ENCODE assay signal across 9 mouse cellular contexts in the genomic region with DNA sequence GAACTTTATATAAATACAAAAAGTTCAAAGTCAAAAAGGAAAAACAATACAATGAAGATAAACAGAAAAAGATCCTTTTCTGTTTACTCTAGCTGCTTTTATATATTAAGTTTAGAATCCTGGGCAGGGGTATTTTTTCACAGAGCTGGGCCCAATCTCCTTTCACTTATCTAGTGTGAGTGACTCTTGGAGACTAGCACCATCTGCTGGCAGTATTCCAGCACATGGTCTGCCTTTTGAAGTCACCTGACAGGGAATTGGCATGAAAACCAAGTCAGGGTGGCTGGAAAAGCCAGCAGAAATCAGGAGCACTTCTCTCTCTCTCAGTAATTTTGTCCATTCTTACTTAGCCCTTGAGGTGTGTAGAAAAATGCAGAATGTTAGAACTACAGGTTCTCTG. TPM values are rescaled to one million over a fixed set of nuclear protein-coding genes. Genes with fewer than 3 reads are reported as not detected.
DNase-seq lines count a peak whose midpoint lies in the region; ATAC-seq and TF ChIP-seq lines count a peak whose summit lies in the region.
"Had no signal": no experiment of that assay in that cellular context is flagged by ENCODE, and none has a peak within 500 bp of the region (broad histone marks: within the 10 kb centered on the region; RNA-seq: fewer than 3 reads in every experiment).

No protein-coding gene starts in this region.

- peak; percentile 22 for DNase-seq in layer of hippocampus, adult 11-12 months (ENCODE audit: low spot score)
- DNase-seq in layer of hippocampus, adult 8-10 months (ENCODE audit: low spot score in 2 of 2) = no peak
- peak; percentile 54 for DNase-seq in MEL (ENCODE audit: low read depth, low spot score)
- DNase-seq in embryonic facial prominence, embryonic 14.5 days (ENCODE audit: low spot score) = peak; percentile 73
- peak; percentile 50 for DNase-seq in liver, adult 2 months (ENCODE audit: extremely low read depth, low read depth, low spot score)
- peak; percentile 43 for DNase-seq in stomach, postnatal 0 days (ENCODE audit: low spot score)
- DNase-seq in cerebellum, adult 2 months = no peak
- no peak for DNase-seq in right cerebral cortex, adult 2 months (ENCODE audit: low spot score in 2 of 2)

- no peaks in the 10 kb centered on the region for H3K79me2 ChIP-seq in MEL (ENCODE audit: control insufficient read depth, insufficient read depth, low read length, poor library complexity)
- no peaks in the 10 kb centered on the region; the same call in 1 of the 2 replicates for H3K79me2 ChIP-seq in liver, adult 2 months (ENCODE audit: control insufficient read depth, insufficient read depth, low read length)

- H3K4me2 ChIP-seq in embryonic facial prominence, embryonic 14.5 days (ENCODE audit: low read depth, low read length) = no peak overlapping the region
- no peak overlapping the region for H3K4me2 ChIP-seq in stomach, postnatal 0 days (replicated peaks; ENCODE audit: low read depth)
- H3K4me2 ChIP-seq: limb, embryonic 13.5 days had no signal

- TF ChIP-seq CTCF in MEL (IDR thresholded peaks at IDR 0.05 in 2 of 3, conservative IDR thresholded peaks at IDR 0.05 in 1 of 3; ENCODE audit: control insufficient read depth in 1 of 3, insufficient read depth in 1 of 3, low read depth in 2 of 3, low read length in 3 of 3, poor library complexity in 1 of 3, severe bottlenecking in 1 of 3) = peak in 2 of 3 experiments; percentile 21 to 27; a peak in 2 of 6 replicates
- no peak for TF ChIP-seq CTCF in liver, adult 2 months (IDR thresholded peaks at IDR 0.05; ENCODE audit: low read depth, low read length)
- TF ChIP-seq CTCF in stomach, postnatal 0 days (IDR thresholded peaks at IDR 0.05; ENCODE audit: low read depth) = peak; percentile 55
- TF ChIP-seq CTCF in cerebellum, adult 2 months (IDR thresholded peaks at IDR 0.05; ENCODE audit: borderline replicate concordance, insufficient read depth, low read depth, low read length) = no peak

- no peak overlapping the region for H3K9ac ChIP-seq in MEL (ENCODE audit: control insufficient read depth, low read depth, low read length, poor library complexity, severe bottlenecking)
- no peak overlapping the region for H3K9ac ChIP-seq in embryonic facial prominence, embryonic 14.5 days (ENCODE audit: low read depth, low read length)
- H3K9ac ChIP-seq in liver, adult 2 months (ENCODE audit: low read depth, low read length) = no peak overlapping the region
- H3K9ac ChIP-seq in stomach, postnatal 0 days (ENCODE audit: low read length) = no peak overlapping the region
- H3K9ac ChIP-seq: limb, embryonic 13.5 days had no signal

- no peaks in the 10 kb centered on the region for H3K9me3 ChIP-seq in MEL (replicated peaks; ENCODE audit: insufficient read depth, low read length)
- no peaks in the 10 kb centered on the region for H3K9me3 ChIP-seq in embryonic facial prominence, embryonic 14.5 days (ENCODE audit: control insufficient read depth, low read length)
- H3K9me3 ChIP-seq in stomach, postnatal 0 days (ENCODE audit: control insufficient read depth, low read length) = no peaks in the 10 kb centered on the region
- H3K9me3 ChIP-seq: limb, embryonic 13.5 days had no signal

- no peaks in the 10 kb centered on the region for H3K4me1 ChIP-seq in MEL (ENCODE audit: control insufficient read depth in 1 of 2, insufficient read depth in 2 of 2, low read length in 2 of 2)
- H3K4me1 ChIP-seq in embryonic facial prominence, embryonic 14.5 days (ENCODE audit: control insufficient read depth, insufficient read depth, low read length) = no peaks in the 10 kb centered on the region
- no peaks in the 10 kb centered on the region for H3K4me1 ChIP-seq in liver, adult 2 months (ENCODE audit: control insufficient read depth, insufficient read depth, low read length)
- H3K4me1 ChIP-seq in stomach, postnatal 0 days (replicated peaks; ENCODE audit: control insufficient read depth, insufficient read depth) = no peaks in the 10 kb centered on the region
- no peaks in the 10 kb centered on the region for H3K4me1 ChIP-seq in cerebellum, adult 2 months (ENCODE audit: control insufficient read depth, insufficient read depth, low read length)
- H3K4me1 ChIP-seq: limb, embryonic 13.5 days had no signal

- no peak overlapping the region for H3K27ac ChIP-seq in MEL (ENCODE audit: control insufficient read depth, low read depth, low read length)
- no peak overlapping the region for H3K27ac ChIP-seq in embryonic facial prominence, embryonic 14.5 days (replicated peaks; ENCODE audit: low read depth, low read length)
- H3K27ac ChIP-seq in liver, adult 2 months (replicated peaks; ENCODE audit: insufficient read depth, low read depth, low read length) = no peak overlapping the region
- H3K27ac ChIP-seq in stomach, postnatal 0 days (replicated peaks) = no peak overlapping the region
- no peak overlapping the region for H3K27ac ChIP-seq in cerebellum, adult 2 months (ENCODE audit: insufficient read depth, low read length)
- H3K27ac ChIP-seq: limb, embryonic 13.5 days had no signal

- ATAC-seq in embryonic facial prominence, embryonic 14.5 days (ENCODE audit: low read depth) = no peak
- ATAC-seq in stomach, postnatal 0 days (ENCODE audit: low FRiP score, low TSS enrichment) = no peak

- no peak for TF ChIP-seq POLR2A in MEL (IDR thresholded peaks at IDR 0.05; ENCODE audit: control insufficient read depth in 1 of 2, insufficient read depth in 1 of 2, low read depth in 1 of 2, low read length in 2 of 2, poor library complexity in 1 of 2)
- no peak for TF ChIP-seq POLR2A in liver, adult 2 months (IDR thresholded peaks at IDR 0.05; ENCODE audit: extremely low read depth, insufficient read depth, low read length)
- TF ChIP-seq POLR2A in cerebellum, adult 2 months (IDR thresholded peaks at IDR 0.05; ENCODE audit: borderline replicate concordance, insufficient read depth, low read length) = no peak

- TF ChIP-seq RAD21 in MEL (IDR thresholded peaks at IDR 0.05; ENCODE audit: low read depth, low read length) = no peak

- no peak overlapping the region for H3K4me3 ChIP-seq in MEL (ENCODE audit: control insufficient read depth in 1 of 2, insufficient read depth in 1 of 2, low read depth in 2 of 2, low read length in 2 of 2)
- H3K4me3 ChIP-seq in embryonic facial prominence, embryonic 14.5 days (ENCODE audit: low read depth, low read length) = no peak overlapping the region
- no peak overlapping the region for H3K4me3 ChIP-seq in liver, adult 2 months (ENCODE audit: insufficient read depth, low read depth, low read length)
- no peak overlapping the region for H3K4me3 ChIP-seq in stomach, postnatal 0 days (ENCODE audit: low read depth, low read length)
- H3K4me3 ChIP-seq in cerebellum, adult 2 months (replicated peaks; ENCODE audit: insufficient read depth, low read depth, low read length) = no peak overlapping the region
- H3K4me3 ChIP-seq: limb, embryonic 13.5 days had no signal

- H3K27me3 ChIP-seq in MEL (ENCODE audit: control insufficient read depth in 1 of 2, insufficient read depth in 2 of 2, low read length in 2 of 2) = no peaks in the 10 kb centered on the region
- no peaks in the 10 kb centered on the region for H3K27me3 ChIP-seq in embryonic facial prominence, embryonic 14.5 days (replicated peaks; ENCODE audit: control insufficient read depth, insufficient read depth, low read length)
- no peaks in the 10 kb centered on the region for H3K27me3 ChIP-seq in liver, adult 2 months (ENCODE audit: control insufficient read depth, insufficient read depth, low read length)
- H3K27me3 ChIP-seq in stomach, postnatal 0 days (ENCODE audit: control insufficient read depth, insufficient read depth, low read length) = no peaks in the 10 kb centered on the region
- H3K27me3 ChIP-seq in cerebellum, adult 2 months (ENCODE audit: control insufficient read depth, insufficient read depth, low read length) = no peaks in the 10 kb centered on the region
- H3K27me3 ChIP-seq: limb, embryonic 13.5 days had no signal

- peaks cover 0 to 42% of the 10 kb centered on the region in 2 experiments; a peak in 3 of 4 replicates for H3K36me3 ChIP-seq in MEL (ENCODE audit: control insufficient read depth in 1 of 2, insufficient read depth in 2 of 2, low read length in 2 of 2)
- peaks cover 62% of the 10 kb centered on the region for H3K36me3 ChIP-seq in embryonic facial prominence, embryonic 14.5 days (ENCODE audit: control insufficient read depth, insufficient read depth, low read length)
- H3K36me3 ChIP-seq in liver, adult 2 months (ENCODE audit: control insufficient read depth, insufficient read depth, low read length) = peaks cover 47% of the 10 kb centered on the region
- 0 out of 2 replicates have a peak, but pooled peaks cover 9% of the 10 kb centered on the region for H3K36me3 ChIP-seq in stomach, postnatal 0 days (ENCODE audit: control insufficient read depth, insufficient read depth, low read length)

- TF ChIP-seq EP300 in MEL (IDR thresholded peaks at IDR 0.05; ENCODE audit: low read depth in 1 of 2, low read length in 2 of 2) = no peak
- TF ChIP-seq EP300 in stomach, postnatal 0 days (optimal IDR thresholded peaks at IDR 0.05) = no peak

TF ChIP-seq in MEL, 35 proteins besides CTCF, POLR2A, EP300 and RAD21 (continues in another document):
- no peak for TF ChIP-seq ZC3H11A (IDR thresholded peaks at IDR 0.05; ENCODE audit: low read depth, low read length)
- TF ChIP-seq ZKSCAN1 (IDR thresholded peaks at IDR 0.05; ENCODE audit: low read depth, low read length) = no peak
- no peak for TF ChIP-seq USF2 (IDR thresholded peaks at IDR 0.05; ENCODE audit: borderline replicate concordance in 1 of 2, insufficient read depth in 1 of 2, low read depth in 1 of 2, low read length in 2 of 2)

RNA-seq across cellular contexts. Expression of gene Aspm, which starts 16.2 kb away (rescaled TPM):
- total RNA-seq in layer of hippocampus, adult 8-10 months (2022) = under 1 TPM; 0.26 to 0.96 (median 0.28) TPM
- 15.1 and 19.4 TPM in 2 replicates for total RNA-seq in MEL (2012; rRNA removed)
- 100 to 1,000 TPM in 1 of 2 experiments, 10 to 100 TPM in 1; 15.1 to 137 TPM for polyA plus RNA-seq in MEL (2012; ENCODE audit: insufficient read depth in 1 of 2, insufficient read length in 2 of 2, low read depth in 1 of 2, low replicate concordance in 2 of 2, missing spikeins in 1 of 2)
- polyA plus RNA-seq in embryonic facial prominence, embryonic 14.5 days (2014; fragmentation: Nextera tagmentation; extraction: Ambion mirVana) = 14.8 and 16.3 TPM in 2 replicates
- total RNA-seq in liver, adult 2 months (2014; rRNA removed) = 0.28 and 0.67 TPM in 2 replicates
- 0.01 and 0.02 TPM in 2 replicates for polyA plus RNA-seq in liver, adult 2 months (2012; rRNA removed)
- polyA plus RNA-seq in stomach, postnatal 0 days (2015; fragmentation: Nextera tagmentation; extraction: Ambion mirVana) = 2.2 and 3.3 TPM in 2 replicates
- 0.07 and 0.32 TPM in 2 replicates for polyA plus RNA-seq in cerebellum, adult 2 months (2012; rRNA removed)

RNA-seq across cellular contexts. Expression of gene Zbtb41, which starts 16.3 kb away (rescaled TPM):
- total RNA-seq in layer of hippocampus, adult 8-10 months (2022) = 10 to 100 TPM; 28.6 to 32.6 (median 28.9) TPM
- 8.4 and 9.3 TPM in 2 replicates for total RNA-seq in MEL (2012; rRNA removed)
- 1 to 10 TPM in 1 of 2 experiments, not detected in 1; 7.6 TPM for polyA plus RNA-seq in MEL (2012; ENCODE audit: insufficient read depth in 1 of 2, insufficient read length in 2 of 2, low read depth in 1 of 2, low replicate concordance in 2 of 2, missing spikeins in 1 of 2)
- 13.3 and 13.7 TPM in 2 replicates for polyA plus RNA-seq in embryonic facial prominence, embryonic 14.5 days (2014; fragmentation: Nextera tagmentation; extraction: Ambion mirVana)
- 6.6 and 7.6 TPM in 2 replicates for total RNA-seq in liver, adult 2 months (2014; rRNA removed)
- 2.0 and 2.1 TPM in 2 replicates for polyA plus RNA-seq in liver, adult 2 months (2012; rRNA removed)
- polyA plus RNA-seq in stomach, postnatal 0 days (2015; fragmentation: Nextera tagmentation; extraction: Ambion mirVana) = 3.6 TPM in 2 replicates
- 7.4 and 7.7 TPM in 2 replicates for polyA plus RNA-seq in cerebellum, adult 2 months (2012; rRNA removed)

Comparison
In these comparisons a context has a peak if more than half of its experiments do, and no peak if none do; other contexts are left out.
1. DNase-seq: peak in layer of hippocampus, adult 11-12 months (single experiment), MEL (single experiment), embryonic facial prominence, embryonic 14.5 days (single experiment), liver, adult 2 months (single experiment) and stomach, postnatal 0 days (single experiment); none in layer of hippocampus, adult 8-10 months (0 of 2), cerebellum, adult 2 months (0 of 2) and right cerebral cortex, adult 2 months (0 of 2).
2. CTCF ChIP-seq: peak in MEL (2 of 3) and stomach, postnatal 0 days (single experiment); none in liver, adult 2 months (single experiment) and cerebellum, adult 2 months (single experiment).